Mouse (Mus musculus) liver, postnatal 0 days (tissue): Measurements from ENCODE around the gene Sept11.

ENCODE experiments used
- CTCF ChIP-seq: sonication (generic); IDR thresholded peaks from 2 replicates; pipeline ENCODE4 v1.5.1; 2016; ENCODE audit warnings: antibody characterized with exemption, low read depth
- EP300 ChIP-seq: IDR thresholded peaks from 2 replicates; pipeline ENCODE4 v1.6.1; 2016; ENCODE audit warnings: antibody characterized with exemption, low read depth, mild to moderate bottlenecking

DNA sequence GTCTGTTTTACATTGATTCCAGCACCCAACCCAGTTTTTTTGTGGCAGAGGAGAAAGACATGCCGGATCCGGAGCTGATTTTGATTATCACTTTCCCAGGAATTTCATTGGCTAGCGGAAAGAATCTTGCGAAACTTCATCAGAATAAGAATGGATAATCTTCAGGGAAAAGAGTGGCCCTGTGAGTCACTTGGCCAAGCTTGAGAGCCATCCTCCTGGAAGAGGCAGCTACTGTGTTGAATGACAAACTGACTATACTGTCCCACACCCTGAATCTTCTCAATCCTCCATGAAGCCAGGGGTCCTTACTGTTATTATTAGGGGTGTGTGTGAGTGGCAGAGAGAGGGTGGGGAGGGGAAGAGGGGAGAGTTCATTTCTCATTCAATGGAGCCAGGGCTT lies 7.7 kb downstream of the Sept11 start:
- TF ChIP-seq CTCF = no peak
- TF ChIP-seq EP300 = no peak
